Mouse (Mus musculus) liver, embryonic 14.5 days (tissue): Measurements from ENCODE around the gene Lpp.

Experiments used
- CTCF ChIP-seq: IDR thresholded peaks from 2 replicates; pipeline ENCODE4 v1.5.1; 2016; ENCODE audit warnings: antibody characterized with exemption, low read depth, control low read depth
- EP300 ChIP-seq: IDR thresholded peaks from 2 replicates; pipeline ENCODE4 v1.6.1; 2016; ENCODE audit warnings: antibody characterized with exemption, low read depth

GRCm38 (mm10) chr16:24398476-24398875, 5.2 kb downstream of the Lpp start:
- TF ChIP-seq CTCF (no peak), EP300 (no peak)
